Mouse (Mus musculus): ENCODE measurements around the gene Olfr1046. TPM values are rescaled to one million over a fixed set of nuclear protein-coding genes. Genes with fewer than 3 reads are reported as not detected.
"Not testable (repeated sequence)": the region's sequence is repeated elsewhere in the genome, so short reads cannot be mapped to it uniquely, and the experiment has no call there.

Olfr1046 gene
- polyA plus RNA-seq (2016; fragmentation: Nextera tagmentation; extraction: Ambion mirVana): not detected in 2 replicates

GRCm38 (mm10) chr2:86219214-86219613 is at the start of gene Olfr1046:
TSS of gene Olfr1046 (minus strand) at chr2:86219314.
- Histone ChIP-seq H3K4me3 (no peak within 1 kb of the TSS), H3K27me3 (ENCODE audit: poor library complexity, severe bottlenecking) (no peaks in the 10 kb centered on the region), H3K4me1 (no peaks in the 10 kb centered on the region), H3K27ac (no peak within 1 kb of the TSS), H3K9me3 (no peaks in the 10 kb centered on the region), H3K36me3 (replicated peaks) (no peaks in the 10 kb centered on the region)
- no peak for DNase-seq (ENCODE audit: extremely low spot score, low spot score)
- WGBS: 83% methylated on average over 2 of the region's 2 CpGs

DNA sequence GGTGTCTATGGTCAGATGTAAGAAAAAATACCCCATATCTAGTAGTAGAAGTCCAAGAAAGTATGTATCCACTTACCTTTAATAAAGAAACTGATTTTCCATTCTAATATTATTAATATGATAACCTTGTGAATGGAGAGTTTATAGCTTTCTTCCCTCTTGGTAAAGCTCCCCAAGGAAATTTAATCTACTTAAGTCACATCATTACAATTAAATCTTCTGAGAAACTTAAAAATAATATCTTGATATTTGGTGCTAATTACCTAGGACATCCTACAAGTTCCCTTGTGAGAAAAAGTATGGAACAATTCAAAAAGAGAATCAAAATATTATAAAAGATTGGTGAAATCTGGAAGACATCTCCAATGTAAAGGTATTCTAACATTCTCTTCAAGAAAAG is 39.1 kb upstream of the Olfr1046 start, which contains the start of gene Olfr1049:
Olfr1049 (minus strand) TSS at position 101 of the 400 bp plus-strand sequence.
- H3K4me1 ChIP-seq; DNase-seq (ENCODE audit: extremely low spot score, low spot score); H3K27me3 ChIP-seq (ENCODE audit: poor library complexity, severe bottlenecking); H3K36me3 ChIP-seq (replicated peaks); H3K27ac ChIP-seq; H3K4me3 ChIP-seq; H3K9me3 ChIP-seq: not testable (repeated sequence)

DNA sequence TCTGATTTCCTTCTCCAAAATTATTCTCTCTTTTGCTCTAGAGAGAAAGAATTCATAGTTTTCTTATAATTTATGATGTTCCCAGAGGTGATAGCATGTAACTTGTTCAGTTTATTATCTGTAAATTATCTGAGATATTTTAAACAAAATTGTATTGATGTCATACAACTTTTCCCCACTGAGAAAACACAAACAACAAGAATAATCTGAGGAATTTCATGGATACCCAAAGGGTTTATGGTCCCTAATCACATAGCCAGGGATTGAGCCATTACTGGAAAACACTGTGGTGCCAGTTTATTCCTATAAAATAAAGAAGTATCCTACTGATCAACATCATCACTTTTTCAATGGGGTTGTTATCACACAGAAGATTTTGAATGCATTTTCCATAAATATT is 21.1 kb upstream of the Olfr1046 start, which contains the start of gene Olfr1048:
Olfr1048 (minus strand) TSS at position 101 of the 400 bp plus-strand sequence.
- no peak for DNase-seq (ENCODE audit: extremely low spot score, low spot score)
- no peak within 1 kb of the TSS for H3K27ac ChIP-seq
- no peaks in the 10 kb centered on the region for H3K27me3 ChIP-seq (ENCODE audit: poor library complexity, severe bottlenecking)
- no peaks in the 10 kb centered on the region for H3K4me1 ChIP-seq
- H3K36me3 ChIP-seq (replicated peaks): no peaks in the 10 kb centered on the region
- no peak within 1 kb of the TSS for H3K4me3 ChIP-seq
- no peaks in the 10 kb centered on the region for H3K9me3 ChIP-seq

DNA sequence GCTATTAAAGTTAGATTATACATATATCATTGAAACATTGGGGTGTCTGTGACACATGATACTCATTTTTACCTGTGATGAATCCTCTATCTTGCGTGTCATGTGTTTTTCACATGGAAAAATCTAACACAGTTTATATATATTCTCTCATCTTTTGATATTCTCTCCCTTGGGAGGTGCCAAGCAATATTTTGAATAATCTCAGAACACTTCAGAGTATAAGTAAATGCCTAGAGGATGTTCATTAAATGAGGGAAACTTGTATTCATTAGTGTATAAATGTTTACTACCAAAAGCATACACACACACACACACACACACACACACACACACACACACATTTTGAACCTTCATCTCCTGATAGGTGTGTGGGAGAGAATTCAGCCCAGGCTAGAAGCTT is 12.2 kb upstream of the Olfr1046 start, which contains the start of gene Olfr1047:
Olfr1047 (minus strand) TSS at position 101 of the 400 bp plus-strand sequence.
- Histone ChIP-seq H3K4me1 (no peaks in the 10 kb centered on the region), H3K27ac (no peak within 1 kb of the TSS), H3K9me3 (no peaks in the 10 kb centered on the region), H3K4me3 (no peak within 1 kb of the TSS), H3K36me3 (replicated peaks) (no peaks in the 10 kb centered on the region), H3K27me3 (ENCODE audit: poor library complexity, severe bottlenecking) (no peaks in the 10 kb centered on the region)
- DNase-seq (ENCODE audit: extremely low spot score, low spot score): no peak
- WGBS: 90% methylated on average over 1 of the region's 1 CpGs

DNA sequence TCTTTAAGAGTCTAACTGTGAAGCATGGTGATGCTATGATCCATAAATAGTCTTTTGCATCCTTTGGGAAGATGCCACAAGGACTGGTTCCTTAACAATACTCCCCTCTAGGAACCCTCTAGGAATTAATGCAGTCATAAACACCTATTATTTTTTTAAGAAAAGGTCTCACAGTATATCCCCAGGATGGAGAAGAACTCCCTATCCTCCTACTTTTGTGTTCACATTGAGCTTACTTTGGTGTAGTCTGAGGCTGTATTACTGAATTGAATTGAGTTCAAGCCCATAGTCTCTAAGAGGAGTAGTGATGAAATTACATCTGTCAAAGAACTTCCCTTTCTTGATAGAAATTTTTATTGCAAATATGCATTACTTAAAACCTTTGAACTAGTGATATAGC is 16.2 kb downstream of the Olfr1046 start, which contains the start of gene Olfr1045:
Olfr1045 (minus strand) TSS at position 101 of the 400 bp plus-strand sequence.
- no peak within 1 kb of the TSS for H3K27ac ChIP-seq
- no peaks in the 10 kb centered on the region for H3K36me3 ChIP-seq (replicated peaks)
- no peaks in the 10 kb centered on the region for H3K27me3 ChIP-seq (ENCODE audit: poor library complexity, severe bottlenecking)
- no peaks in the 10 kb centered on the region for H3K9me3 ChIP-seq
- H3K4me1 ChIP-seq: no peaks in the 10 kb centered on the region
- no peak within 1 kb of the TSS for H3K4me3 ChIP-seq
- DNase-seq (ENCODE audit: extremely low spot score, low spot score): no peak

DNA sequence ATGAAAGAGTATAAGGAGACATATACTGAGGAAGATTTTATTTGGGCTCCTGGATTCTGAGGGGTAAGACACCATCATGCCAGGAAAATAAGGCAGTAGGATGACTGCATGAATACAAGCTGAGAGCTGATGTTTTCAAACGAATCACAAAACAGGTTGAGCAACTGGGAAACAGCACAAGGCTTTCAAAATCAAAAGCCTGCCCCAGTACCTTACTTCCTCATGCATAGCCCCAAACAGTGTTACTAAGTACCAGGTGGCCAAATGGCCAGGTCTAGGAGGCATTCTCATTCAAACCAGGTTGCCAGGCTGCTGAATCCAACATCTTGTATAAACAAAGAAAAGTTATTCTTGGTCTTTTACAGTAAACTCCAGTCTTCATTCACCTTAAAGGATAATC is 23.3 kb downstream of the Olfr1046 start:
- Histone ChIP-seq H3K4me1 (no peaks in the 10 kb centered on the region), H3K4me3 (no peak overlapping the region), H3K27me3 (ENCODE audit: poor library complexity, severe bottlenecking) (no peaks in the 10 kb centered on the region), H3K27ac (no peak overlapping the region), H3K36me3 (replicated peaks) (no peaks in the 10 kb centered on the region), H3K9me3 (no peaks in the 10 kb centered on the region)
- DNase-seq (ENCODE audit: extremely low spot score, low spot score): no peak
- 68% methylated on average over 1 of the region's 1 CpGs for whole genome bisulfite sequencing

DNA sequence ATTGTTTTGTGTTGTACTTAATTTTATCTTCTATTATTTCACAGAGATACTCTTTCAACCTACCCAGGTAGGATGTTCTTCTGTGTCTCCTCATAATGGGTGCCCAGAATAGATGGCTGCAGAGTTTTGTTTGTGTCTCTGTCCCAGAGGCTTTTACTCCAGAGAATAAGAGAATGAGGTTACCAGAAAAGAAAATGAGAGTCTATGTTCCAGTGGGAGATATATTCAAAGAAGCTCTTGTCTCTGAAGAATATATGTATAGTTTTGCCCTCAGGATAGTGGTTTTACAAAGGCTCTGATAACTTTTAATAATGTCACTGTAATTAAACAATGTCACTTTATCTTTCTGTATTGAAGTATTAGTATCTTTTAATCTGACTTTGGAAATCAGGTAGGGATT is 33.5 kb downstream of the Olfr1046 start, which contains the start of gene Olfr52:
Olfr52 (minus strand) TSS at position 101 of the 400 bp plus-strand sequence.
- Histone ChIP-seq H3K27ac (no peak within 1 kb of the TSS), H3K36me3 (replicated peaks) (no peaks in the 10 kb centered on the region), H3K4me1 (no peaks in the 10 kb centered on the region), H3K9me3 (no peaks in the 10 kb centered on the region), H3K4me3 (no peak within 1 kb of the TSS), H3K27me3 (ENCODE audit: poor library complexity, severe bottlenecking) (no peaks in the 10 kb centered on the region)
- no peak for DNase-seq (ENCODE audit: extremely low spot score, low spot score)

- Histone ChIP-seq H3K27me3 (ENCODE audit: poor library complexity, severe bottlenecking) (no peaks in the 10 kb centered on the region), H3K36me3 (replicated peaks) (no peaks in the 10 kb centered on the region), H3K27ac (no peak overlapping the region), H3K9me3 (no peaks in the 10 kb centered on the region), H3K4me3 (no peak overlapping the region), H3K4me1 (no peaks in the 10 kb centered on the region)
- 84% methylated on average over 3 of the region's 3 CpGs for WGBS
- no peak for DNase-seq (ENCODE audit: extremely low spot score, low spot score)
Observed at GRCm38 (mm10) chr2:86179950-86180349, 39.2 kb downstream of the Olfr1046 start.

GRCm38 (mm10) chr2:86177720-86178119 is 41.4 kb downstream of the Olfr1046 start, which contains the start of gene Olfr1044:
TSS of gene Olfr1044 (minus strand) at chr2:86177820.
- Histone ChIP-seq H3K27ac (no peak within 1 kb of the TSS), H3K4me1 (no peaks in the 10 kb centered on the region), H3K4me3 (no peak within 1 kb of the TSS), H3K36me3 (replicated peaks) (no peaks in the 10 kb centered on the region), H3K27me3 (ENCODE audit: poor library complexity, severe bottlenecking) (no peaks in the 10 kb centered on the region), H3K9me3 (no peaks in the 10 kb centered on the region)
- DNase-seq (ENCODE audit: extremely low spot score, low spot score): no peak

- not testable (repeated sequence) for H3K27me3 ChIP-seq (ENCODE audit: poor library complexity, severe bottlenecking); H3K9me3 ChIP-seq; H3K4me3 ChIP-seq; DNase-seq (ENCODE audit: extremely low spot score, low spot score); H3K36me3 ChIP-seq (replicated peaks); H3K4me1 ChIP-seq; H3K27ac ChIP-seq
- 78% methylated on average over 7 of the region's 7 CpGs for WGBS
Observed at GRCm38 (mm10) chr2:86175422-86175821, 43.7 kb downstream of the Olfr1046 start.

GRCm38 (mm10) chr2:86167422-86167821 is 51.7 kb downstream of the Olfr1046 start, which contains the start of gene Olfr1043:
TSS of gene Olfr1043 (minus strand) at chr2:86167522.
- WGBS: 88% methylated on average over 2 of the region's 2 CpGs
- no peak for DNase-seq (ENCODE audit: extremely low spot score, low spot score)
- no peaks in the 10 kb centered on the region for H3K4me1 ChIP-seq
- no peaks in the 10 kb centered on the region for H3K36me3 ChIP-seq (replicated peaks)
- no peaks in the 10 kb centered on the region for H3K27me3 ChIP-seq (ENCODE audit: poor library complexity, severe bottlenecking)
- no peak within 1 kb of the TSS for H3K4me3 ChIP-seq
- no peak within 1 kb of the TSS for H3K27ac ChIP-seq
- no peaks in the 10 kb centered on the region for H3K9me3 ChIP-seq

All from forebrain, embryonic 10.5 days (tissue).